Mouse (Mus musculus): ENCODE measurements around the gene B2m.

B2m gene

GRCm38 (mm10) chr2:122194509-122194929, 47.0 kb downstream of the B2m start:
- peak; percentile 39 for DNase-seq (ENCODE audit: low spot score)

GRCm38 (mm10) chr2:122201501-122201900, 54.0 kb downstream of the B2m start:
- no peak for DNase-seq (ENCODE audit: low spot score)
